In the genomic region with DNA sequence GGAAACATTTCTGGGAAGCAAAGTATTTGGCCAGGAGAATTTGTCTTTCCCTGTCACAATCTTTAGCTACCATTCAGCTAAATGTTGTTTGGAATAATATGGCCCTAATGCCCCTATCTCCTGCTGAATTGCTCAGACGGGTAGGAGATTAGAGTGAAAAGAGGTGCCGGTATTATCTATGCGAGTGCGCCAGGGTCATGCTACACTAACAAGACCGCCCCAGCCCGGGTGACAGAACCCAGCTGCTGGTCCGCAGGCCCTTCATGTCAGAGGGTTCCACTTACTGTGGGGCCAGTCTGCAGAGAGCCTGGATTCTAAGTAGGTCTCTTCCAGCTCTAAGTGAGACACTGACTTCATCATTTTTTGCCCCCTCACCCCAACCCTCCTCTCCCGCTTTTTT, we compare ENCODE assay signal across 12 mouse cellular contexts.
DNase-seq lines count a peak whose midpoint lies in the region; ATAC-seq and TF ChIP-seq lines count a peak whose summit lies in the region.
"Had no signal": no experiment of that assay in that cellular context is flagged by ENCODE, and none has a peak within 500 bp of the region (broad histone marks: within the 10 kb centered on the region; RNA-seq: fewer than 3 reads in every experiment).

No protein-coding gene starts in this region.

- 32% methylated on average over 8 of the region's 8 CpGs for WGBS in kidney, postnatal 0 days
- WGBS in heart, embryonic 12.5 days: 2% methylated on average over 8 of the region's 8 CpGs
- 32% methylated on average over 8 of the region's 8 CpGs for WGBS in liver, adult 2 months

- no peaks in the 10 kb centered on the region for H3K9me3 ChIP-seq in kidney, postnatal 0 days (replicated peaks; ENCODE audit: low read length)
- no peaks in the 10 kb centered on the region for H3K9me3 ChIP-seq in heart, embryonic 12.5 days (replicated peaks)

- H3K79me2 ChIP-seq in liver, adult 2 months (ENCODE audit: control insufficient read depth, insufficient read depth, low read length): no peaks in the 10 kb centered on the region

- peak; percentile 72; the same call in 1 of the 2 replicates for ATAC-seq in kidney, postnatal 0 days (replicated peaks; ENCODE audit: low FRiP score, low read depth)
- peak; percentile 92 for ATAC-seq in heart, embryonic 12.5 days (ENCODE audit: insufficient number of reproducible peaks, low FRiP score)
- ATAC-seq: CD4-positive, CD25-positive, alpha-beta regulatory T cell, adult 4 months had no signal

- H3K27ac ChIP-seq in kidney, postnatal 0 days: no peak overlapping the region
- peak overlapping the region; percentile 78 for H3K27ac ChIP-seq in heart, embryonic 12.5 days (ENCODE audit: poor library complexity, severe bottlenecking)
- no peak overlapping the region for H3K27ac ChIP-seq in liver, adult 2 months (replicated peaks; ENCODE audit: insufficient read depth, low read depth, low read length)
- no peak overlapping the region for H3K27ac ChIP-seq in left cerebral cortex, adult 2 months
- H3K27ac ChIP-seq: layer of hippocampus, adult 2 months; liver, embryonic 14.5 days had no signal

- H3K9ac ChIP-seq in kidney, postnatal 0 days (ENCODE audit: low read depth, low read length): no peak overlapping the region
- H3K9ac ChIP-seq in heart, embryonic 12.5 days: no peak overlapping the region
- no peak overlapping the region for H3K9ac ChIP-seq in liver, adult 2 months (ENCODE audit: low read depth, low read length)
- H3K9ac ChIP-seq: liver, embryonic 14.5 days had no signal

- H3K4me2 ChIP-seq in kidney, postnatal 0 days (ENCODE audit: low read length): no peak overlapping the region
- peak overlapping the region; percentile 36 for H3K4me2 ChIP-seq in heart, embryonic 12.5 days

- TF ChIP-seq POLR2A in liver, adult 2 months (IDR thresholded peaks at IDR 0.05; ENCODE audit: extremely low read depth, insufficient read depth, low read length): no peak

- no peaks in the 10 kb centered on the region for H3K36me3 ChIP-seq in kidney, postnatal 0 days (ENCODE audit: insufficient read depth, low read length)
- no peaks in the 10 kb centered on the region for H3K36me3 ChIP-seq in heart, embryonic 12.5 days
- no peaks in the 10 kb centered on the region for H3K36me3 ChIP-seq in liver, adult 2 months (ENCODE audit: control insufficient read depth, insufficient read depth, low read length)

- no peaks in the 10 kb centered on the region for H3K27me3 ChIP-seq in kidney, postnatal 0 days (ENCODE audit: insufficient read depth, low read length)
- H3K27me3 ChIP-seq in heart, embryonic 12.5 days (replicated peaks): no peaks in the 10 kb centered on the region
- no peaks in the 10 kb centered on the region for H3K27me3 ChIP-seq in liver, adult 2 months (ENCODE audit: control insufficient read depth, insufficient read depth, low read length)

- no peaks in the 10 kb centered on the region for H3K4me1 ChIP-seq in kidney, postnatal 0 days (replicated peaks; ENCODE audit: insufficient read depth, low read length)
- peaks cover 7% of the 10 kb centered on the region for H3K4me1 ChIP-seq in heart, embryonic 12.5 days (replicated peaks)
- no peaks in the 10 kb centered on the region for H3K4me1 ChIP-seq in liver, adult 2 months (ENCODE audit: control insufficient read depth, insufficient read depth, low read length)

- DNase-seq in kidney, postnatal 0 days (ENCODE audit: low spot score): peak; percentile 46
- no peak for DNase-seq in kidney, adult 8-10 months
- DNase-seq in embryo, embryonic 10 days (ENCODE audit: low spot score): peak; percentile 54
- peak; percentile 32 for DNase-seq in liver, adult 2 months (ENCODE audit: extremely low read depth, low read depth, low spot score)
- no peak for DNase-seq in left cerebral cortex, adult 2 months (ENCODE audit: extremely low spot score in 1 of 2, low spot score in 2 of 2)
- no peak for DNase-seq in urinary bladder, adult 2 months (ENCODE audit: low spot score)
- DNase-seq in left cerebral cortex, postnatal 10 days (ENCODE audit: extremely low spot score in 1 of 2, low spot score in 2 of 2): no peak
- DNase-seq: spleen, adult 18-20 months had no signal

- intact Hi-C loops in left cerebral cortex, adult 2 months (cut with DNase I): loop anchor here (10.0 kb wide), 2 partner anchors 349 to 651 kb away; no protein-coding TSS in a partner anchor
- intact Hi-C loops in left cerebral cortex, postnatal 10 days (cut with DNase I): loop anchor here (10.0 kb wide), 1 partner anchor 451 kb away; no protein-coding TSS in a partner anchor

- no peak for TF ChIP-seq CTCF in kidney, postnatal 0 days (IDR thresholded peaks at IDR 0.05; ENCODE audit: low read depth)
- no peak for TF ChIP-seq CTCF in liver, adult 2 months (IDR thresholded peaks at IDR 0.05; ENCODE audit: low read depth, low read length)
- TF ChIP-seq CTCF in left cerebral cortex, adult 2 months (IDR thresholded peaks at IDR 0.05): no peak

- no peak overlapping the region for H3K4me3 ChIP-seq in kidney, postnatal 0 days (replicated peaks; ENCODE audit: low read depth, low read length)
- H3K4me3 ChIP-seq in heart, embryonic 12.5 days: no peak overlapping the region
- no peak overlapping the region for H3K4me3 ChIP-seq in liver, adult 2 months (ENCODE audit: insufficient read depth, low read depth, low read length)
- no peak overlapping the region for H3K4me3 ChIP-seq in left cerebral cortex, adult 2 months
- H3K4me3 ChIP-seq: layer of hippocampus, adult 2 months had no signal

Comparison
In these comparisons a context has a peak if more than half of its experiments do, and no peak if none do; other contexts are left out.
1. DNase-seq: peak in kidney, postnatal 0 days (single experiment), embryo, embryonic 10 days (single experiment) and liver, adult 2 months (single experiment); none in kidney, adult 8-10 months (0 of 2), left cerebral cortex, adult 2 months (0 of 2), urinary bladder, adult 2 months (single experiment) and left cerebral cortex, postnatal 10 days (0 of 2).